Mouse (Mus musculus) myocyte (in vitro differentiated cells): ENCODE data around the gene Asic2.

ENCODE experiments used
- CEBPB ChIP-seq: IDR thresholded peaks from 2 replicates; pipeline ENCODE4 v1.6.1; 2011; ENCODE audit warnings: mild to moderate bottlenecking, moderate library complexity; ENCODE audit not compliant: poor library complexity, insufficient read depth, severe bottlenecking
- E2F4 ChIP-seq: IDR thresholded peaks from one replicate; pipeline ENCODE4 v1.6.1; 2011; ENCODE audit warnings: mild to moderate bottlenecking, control low read depth, moderate library complexity; ENCODE audit not compliant: insufficient read depth
- MAX ChIP-seq: IDR thresholded peaks from one replicate; pipeline ENCODE4 v1.6.1; 2011; ENCODE audit warnings: low read depth, mild to moderate bottlenecking, control low read depth
- MYOD1 ChIP-seq, 3 experiments: IDR thresholded peaks; one replicate each; pipeline ENCODE4 v1.6.1; 2011; ENCODE audit warnings: control low read depth in 2 of 3, low read depth in 2 of 3, mild to moderate bottlenecking in 2 of 3, moderate library complexity in 1 of 3; ENCODE audit not compliant: insufficient read length in 2 of 3, control insufficient read depth in 1 of 3
- POLR2A ChIP-seq: IDR thresholded peaks from one replicate; pipeline ENCODE4 v1.6.1; 2011; ENCODE audit warnings: low read depth, mild to moderate bottlenecking, control low read depth, moderate library complexity; ENCODE audit not compliant: insufficient read length
- POLR2AphosphoS2 ChIP-seq: IDR thresholded peaks from one replicate; pipeline ENCODE4 v1.6.1; 2011; ENCODE audit warnings: low read depth, control low read depth; ENCODE audit not compliant: insufficient read length
- REST ChIP-seq: IDR thresholded peaks from one replicate; pipeline ENCODE4 v1.6.1; 2011; ENCODE audit warnings: mild to moderate bottlenecking, control low read depth, moderate library complexity; ENCODE audit not compliant: insufficient read depth, insufficient read length
- TCF12 ChIP-seq: IDR thresholded peaks from one replicate; pipeline ENCODE4 v1.6.1; 2011; ENCODE audit warnings: mild to moderate bottlenecking, control low read depth; ENCODE audit not compliant: poor library complexity, insufficient read depth, severe bottlenecking
- TCF3 ChIP-seq: IDR thresholded peaks from one replicate; pipeline ENCODE4 v1.6.1; 2011; ENCODE audit warnings: low read depth, control low read depth; ENCODE audit not compliant: insufficient read length
- USF1 ChIP-seq: IDR thresholded peaks from one replicate; pipeline ENCODE4 v1.6.1; 2011; ENCODE audit warnings: low read depth, mild to moderate bottlenecking, control low read depth, moderate library complexity

- TF ChIP-seq MYOD1 (IDR thresholded peaks at IDR 0.05; ENCODE audit: control insufficient read depth in 1 of 3, insufficient read length in 2 of 3, low read depth in 2 of 3) (no peak), USF1 (no peak), POLR2A (no peak), POLR2AphosphoS2 (no peak), TCF3 (no peak), TCF12 (no peak), E2F4 (no peak), MAX (no peak), REST (peak; percentile 92), CEBPB (no peak)
Measured at GRCm38 (mm10) chr11:81115666-81116065, 852.6 kb downstream of the Asic2 start.
